Mouse (Mus musculus) lung, embryonic 14.5 days (tissue): ENCODE results near the gene Bspry. TPM values are rescaled to one million over a fixed set of nuclear protein-coding genes. Genes with fewer than 3 reads are reported as not detected.

Experiments
- ATAC-seq: fragments of 200-750 bp; cut with Nextera tagmentation; 2 replicates; pipeline ENCODE4 v1.8.0; 2017; ENCODE audit warnings: mild to moderate bottlenecking, moderate TSS enrichment, moderate library complexity; ENCODE audit not compliant: insufficient read depth
- DNase-seq: peaks from one replicate; pipeline ENCODE4 v3.0.0-alpha.2; 2015
- H3K27ac ChIP-seq: fragments of 300-500 bp; sonication (generic); 2 replicates; pipeline ENCODE4 v1.5.1; 2014; ENCODE audit warnings: low read depth, mild to moderate bottlenecking, moderate library complexity
- H3K27me3 ChIP-seq: fragments of 300-500 bp; sonication (generic); 2 replicates; pipeline ENCODE4 v1.6.1; 2014; ENCODE audit warnings: low read length, control low read depth; ENCODE audit not compliant: insufficient read depth
- H3K36me3 ChIP-seq: fragments of 300-500 bp; sonication (generic); 2 replicates; pipeline ENCODE4 v1.6.1; 2014; ENCODE audit warnings: control low read depth; ENCODE audit not compliant: insufficient read depth
- H3K4me1 ChIP-seq: fragments of 300-500 bp; sonication (generic); 2 replicates; pipeline ENCODE4 v1.6.1; 2014; ENCODE audit warnings: antibody characterized with exemption, control low read depth; ENCODE audit not compliant: insufficient read depth
- H3K4me2 ChIP-seq: fragments of 300-500 bp; sonication (generic); 2 replicates; pipeline ENCODE4 v1.6.1; 2014; ENCODE audit warnings: mild to moderate bottlenecking
- H3K4me3 ChIP-seq: fragments of 300-500 bp; sonication (generic); 2 replicates; pipeline ENCODE4 v1.5.1; 2014; ENCODE audit warnings: low read depth, low read length
- H3K9ac ChIP-seq: fragments of 300-500 bp; sonication (generic); 2 replicates; pipeline ENCODE4 v1.6.1; 2014
- H3K9me3 ChIP-seq: fragments of 300-500 bp; sonication (generic); 2 replicates; pipeline ENCODE4 v1.6.1; 2016; ENCODE audit warnings: low read depth, low read length, control low read depth
- CTCF ChIP-seq: IDR thresholded peaks from 2 replicates; pipeline ENCODE4 v1.5.1; 2016; ENCODE audit warnings: antibody characterized with exemption, low read depth
- WGBS: fragments of 180-500 bp; shearing (Covaris S2); extraction: QIAGEN DNeasy Blood & Tissue Kit; methylation state at CpG from one replicate; pipeline ENCODE4 v1.1.7; 2014; 5-methylcytosine and 5-hydroxymethylcytosine counted together
- polyA plus RNA-seq: library from polyadenylated mRNA; unstranded; fragments of >200 nt; fragmentation: Nextera tagmentation; extraction: Ambion mirVana; gene quantifications from 2 replicates; pipeline ENCODE4 v1.2.1, GENCODE M21; 2014

The Bspry gene
- polyA plus RNA-seq, 1 experiment from 2014 or later: 30.5 TPM

DNA sequence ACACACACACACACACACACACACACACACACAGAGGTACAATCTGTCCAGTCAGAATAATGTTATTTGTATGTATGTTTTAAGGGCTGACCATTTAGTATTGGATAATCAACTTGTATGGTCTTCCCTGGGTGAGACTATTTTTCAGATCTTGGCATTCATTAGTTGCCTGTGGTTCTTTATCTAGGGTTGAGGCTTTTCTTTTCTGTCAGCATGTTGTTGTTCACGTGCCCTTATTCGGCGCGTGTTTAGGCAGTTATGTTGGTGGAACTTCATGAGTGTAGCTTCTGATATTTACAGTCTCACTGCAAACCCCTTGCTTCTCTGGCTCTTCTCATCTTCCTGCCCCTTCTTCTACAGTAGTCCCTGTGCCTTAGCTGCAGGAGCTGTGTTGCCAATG, 47.8 kb downstream of the Bspry start:
- Histone ChIP-seq H3K36me3 (peaks cover 6% of the 10 kb centered on the region; the same call in 1 of the 2 replicates), H3K27me3 (no peaks in the 10 kb centered on the region), H3K4me3 (no peak overlapping the region), H3K4me2 (no peak overlapping the region), H3K9me3 (no peaks in the 10 kb centered on the region), H3K9ac (no peak overlapping the region), H3K27ac (no peak overlapping the region), H3K4me1 (peaks cover 6% of the 10 kb centered on the region)
- DNase-seq (no peak), ATAC-seq (no peak)
- no peak for TF ChIP-seq CTCF
- WGBS: 81% methylated on average over 4 of the region's 4 CpGs

DNA sequence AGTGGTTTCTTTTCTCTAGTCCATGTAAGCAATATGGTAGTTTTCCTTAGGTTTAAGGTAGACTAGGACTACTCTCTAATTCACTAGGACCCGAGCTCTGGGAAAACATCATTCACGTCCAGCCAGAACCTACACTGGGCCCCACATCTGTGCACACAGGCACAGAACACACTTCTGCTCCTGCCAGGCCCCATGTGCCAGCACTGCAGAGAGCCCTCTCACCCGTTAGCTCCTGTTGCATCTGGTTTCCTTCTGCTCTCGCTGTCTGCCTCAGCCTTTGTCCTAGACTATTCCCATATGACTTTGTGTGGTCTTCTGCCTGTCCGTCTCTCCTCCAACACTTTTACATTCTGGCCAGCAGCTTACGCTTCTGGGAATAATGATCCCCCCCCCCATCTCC, 53.9 kb downstream of the Bspry start:
- ATAC-seq: no peak
- 58% methylated on average over 6 of the region's 6 CpGs for WGBS
- Histone ChIP-seq H3K27me3 (no peaks in the 10 kb centered on the region), H3K36me3 (no peaks in the 10 kb centered on the region), H3K9me3 (no peaks in the 10 kb centered on the region), H3K4me1 (no peaks in the 10 kb centered on the region), H3K9ac (no peak overlapping the region), H3K4me3 (no peak overlapping the region), H3K27ac (no peak overlapping the region), H3K4me2 (no peak overlapping the region)
- no peak for DNase-seq
- TF ChIP-seq CTCF: no peak

DNA sequence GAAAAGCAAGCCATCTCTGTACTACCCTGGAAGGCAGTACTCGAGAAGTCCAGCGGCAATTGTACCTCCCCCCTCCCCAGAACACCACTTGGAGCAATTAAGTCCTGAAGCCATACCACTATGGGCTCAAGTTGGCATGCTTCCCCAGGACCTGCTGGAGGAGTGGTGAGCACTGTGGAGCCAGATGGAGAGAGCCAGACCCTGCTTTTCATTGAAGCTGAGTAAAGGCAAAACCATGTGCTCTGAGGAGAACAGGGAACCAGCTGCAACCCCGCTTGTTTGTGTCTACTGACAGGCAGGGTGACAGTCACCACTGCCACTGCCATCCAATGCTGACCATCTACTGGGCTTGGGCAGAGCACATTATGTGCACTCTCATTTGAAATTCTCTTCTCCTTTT, 61.9 kb downstream of the Bspry start:
- no peak overlapping the region for H3K9ac ChIP-seq
- DNase-seq: no peak
- 78% methylated on average over 3 of the region's 3 CpGs for WGBS
- H3K36me3 ChIP-seq: no peaks in the 10 kb centered on the region
- ATAC-seq: no peak
- no peak overlapping the region for H3K4me3 ChIP-seq
- no peak overlapping the region for H3K27ac ChIP-seq
- no peak overlapping the region for H3K4me2 ChIP-seq
- no peaks in the 10 kb centered on the region for H3K27me3 ChIP-seq
- H3K4me1 ChIP-seq: no peaks in the 10 kb centered on the region
- TF ChIP-seq CTCF: no peak
- no peaks in the 10 kb centered on the region for H3K9me3 ChIP-seq

DNA sequence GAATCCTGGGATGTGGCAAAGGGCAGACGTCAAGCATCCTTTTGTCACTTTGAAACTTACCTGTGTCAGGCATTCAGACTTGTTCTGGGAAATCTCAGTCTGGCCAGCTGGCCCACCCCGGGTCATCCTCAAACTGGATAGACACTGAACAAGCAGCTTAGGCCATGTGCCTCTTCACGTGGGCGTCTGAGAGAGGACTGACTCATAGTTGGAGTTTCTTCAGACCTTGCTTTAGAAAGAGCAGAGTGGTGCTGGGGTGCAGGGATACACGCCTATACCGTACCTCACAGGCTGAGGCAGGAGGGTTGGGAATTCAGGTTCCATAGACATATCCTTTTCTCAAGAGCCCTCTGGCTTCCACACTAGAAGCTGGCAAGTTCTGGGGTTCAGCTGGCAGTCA, 63.9 kb downstream of the Bspry start:
- no peak for DNase-seq
- TF ChIP-seq CTCF: no peak
- H3K9me3 ChIP-seq: no peaks in the 10 kb centered on the region
- no peaks in the 10 kb centered on the region for H3K27me3 ChIP-seq
- no peaks in the 10 kb centered on the region for H3K4me1 ChIP-seq
- no peak overlapping the region for H3K27ac ChIP-seq
- H3K36me3 ChIP-seq: no peaks in the 10 kb centered on the region
- no peak for ATAC-seq
- H3K4me3 ChIP-seq: no peak overlapping the region
- no peak overlapping the region for H3K4me2 ChIP-seq
- 82% methylated on average over 6 of the region's 6 CpGs for WGBS
- no peak overlapping the region for H3K9ac ChIP-seq

DNA sequence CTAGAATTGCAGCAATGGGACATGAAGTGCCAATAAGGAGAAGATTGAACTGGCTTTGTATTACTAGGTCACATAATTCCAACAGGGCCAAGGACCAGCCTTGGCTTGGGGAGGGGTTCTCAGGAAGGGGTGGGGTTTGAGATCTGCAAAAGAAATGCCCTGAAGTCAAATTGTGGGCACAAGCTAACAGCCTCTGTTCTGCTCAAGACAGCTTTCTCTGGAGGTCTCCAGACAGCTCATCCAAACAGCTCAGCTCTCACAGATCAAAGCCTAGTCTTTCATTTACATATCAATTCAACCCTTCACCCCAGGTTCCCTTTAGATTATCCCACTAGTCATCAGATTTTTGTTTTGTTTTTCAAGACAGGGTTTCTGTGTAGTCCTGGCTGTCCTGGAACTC, 64.9 kb downstream of the Bspry start:
- Histone ChIP-seq H3K27ac (no peak overlapping the region), H3K9ac (no peak overlapping the region), H3K4me3 (no peak overlapping the region), H3K4me1 (no peaks in the 10 kb centered on the region), H3K9me3 (no peaks in the 10 kb centered on the region), H3K4me2 (no peak overlapping the region), H3K36me3 (no peaks in the 10 kb centered on the region), H3K27me3 (no peaks in the 10 kb centered on the region)
- ATAC-seq (no peak), DNase-seq (no peak)
- no peak for TF ChIP-seq CTCF

Other genes starting within 250 kb of the Bspry start
- gene Zfp37, start 249.0 kb upstream of the Bspry start, polyA plus RNA-seq: 12.7 and 13.3 TPM in 2 replicates
- 13.6 and 14.7 TPM in 2 replicates for gene Slc31a2, start 217.5 kb upstream of the Bspry start, polyA plus RNA-seq
- gene Fkbp15, start 119.5 kb upstream of the Bspry start, polyA plus RNA-seq: 24.6 and 26.6 TPM in 2 replicates
- 44.4 and 50.8 TPM in 2 replicates for gene Slc31a1, start 119.3 kb upstream of the Bspry start, polyA plus RNA-seq
- 175 and 180 TPM in 2 replicates for gene Cdc26, start 71.4 kb upstream of the Bspry start, polyA plus RNA-seq
- 29.3 and 32.9 TPM in 2 replicates for gene Prpf4, start 71.3 kb upstream of the Bspry start, polyA plus RNA-seq
- not detected in 2 replicates for gene Rnf183, start 44.8 kb upstream of the Bspry start, polyA plus RNA-seq
- 9.5 and 11.3 TPM in 2 replicates for gene Wdr31, start 9.2 kb upstream of the Bspry start, polyA plus RNA-seq
- gene Hdhd3, start 23.4 kb downstream of the Bspry start, polyA plus RNA-seq: 16.6 and 17.7 TPM in 2 replicates
- 103 and 110 TPM in 2 replicates for gene Alad, start 39.9 kb downstream of the Bspry start, polyA plus RNA-seq
- gene Pole3, start 45.0 kb downstream of the Bspry start, polyA plus RNA-seq: 94.5 and 96.4 TPM in 2 replicates
- 0.68 and 1.1 TPM in 2 replicates for gene 4933430I17Rik, start 45.3 kb downstream of the Bspry start, polyA plus RNA-seq
- gene Rgs3, start 79.8 kb downstream of the Bspry start, polyA plus RNA-seq: 37.0 and 39.0 TPM in 2 replicates